Mouse (Mus musculus): Measurements from ENCODE around the gene Vrk2.

DNA sequence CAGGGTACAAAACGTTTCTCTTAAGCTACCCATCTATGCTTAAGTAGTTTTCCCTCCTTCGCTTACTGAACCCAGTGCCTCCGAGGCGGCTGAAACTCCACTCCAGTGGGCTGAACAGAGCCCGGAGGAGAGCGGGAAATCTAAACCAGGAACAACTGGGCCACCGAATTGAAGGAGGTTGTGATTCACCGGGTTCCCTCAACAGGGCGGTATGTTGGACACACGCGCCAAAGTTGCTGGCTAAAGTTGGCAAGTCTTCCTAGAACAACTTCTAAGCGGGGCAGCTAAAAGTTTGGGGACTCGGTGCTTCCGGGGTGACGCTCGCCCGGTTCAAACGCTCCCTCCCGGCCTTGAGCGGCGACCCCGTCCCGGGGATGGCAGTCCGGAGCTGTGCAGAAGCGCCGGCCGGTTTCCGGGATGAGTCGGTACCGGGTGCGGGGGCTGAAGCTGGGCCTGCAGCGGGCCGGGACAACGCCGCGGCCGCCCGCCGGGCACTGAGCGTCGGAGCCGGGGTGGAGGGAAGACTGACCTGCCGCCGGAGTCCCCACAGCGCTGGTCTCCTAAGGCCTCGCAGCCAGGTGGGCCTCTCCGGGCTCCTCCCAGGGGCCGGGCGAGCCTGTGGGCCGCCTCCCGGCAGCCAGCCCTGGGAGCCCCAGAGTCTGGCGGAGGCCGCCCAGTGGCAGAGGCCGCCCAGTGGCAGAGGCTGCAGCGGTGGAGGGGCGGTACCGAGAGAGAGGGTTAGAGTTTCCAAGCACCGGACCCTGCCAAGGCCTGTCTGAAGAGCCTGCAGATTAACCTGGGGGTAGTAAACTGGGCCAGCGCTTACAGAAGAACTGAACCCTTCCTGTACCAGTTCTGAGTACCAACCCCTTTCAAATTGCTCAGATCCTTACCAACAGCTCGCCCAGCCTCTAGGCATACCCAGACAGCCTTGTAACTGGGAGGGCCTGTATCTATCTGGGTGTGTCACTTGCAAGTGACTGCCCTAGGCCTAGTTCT lies at the start of gene Vrk2, which contains the start of gene Gm6899:
- TF ChIP-seq POLR2A (IDR thresholded peaks at IDR 0.05; ENCODE audit: borderline replicate concordance, low read depth, low read length): no peak
- no peak for TF ChIP-seq CTCF (IDR thresholded peaks at IDR 0.05; ENCODE audit: low read depth, low read length)

Measured in bone marrow macrophage, adult 2 months (primary cell).